24 mouse cellular contexts compared by ENCODE assay signal in genomic region chr10:109875312-109875830, GRCm38 (mm10).
"Had no signal": no experiment of that assay in that cellular context is flagged by ENCODE, and none has a peak within 500 bp of the region (broad histone marks: within the 10 kb centered on the region; RNA-seq: fewer than 3 reads in every experiment).

No protein-coding gene starts in this region.

- H3K9ac ChIP-seq: forebrain, embryonic 15.5 days; forebrain, postnatal 0 days; heart, embryonic 13.5 days; heart, embryonic 15.5 days; hindbrain, embryonic 13.5 days; hindbrain, embryonic 15.5 days; limb, embryonic 13.5 days; limb, embryonic 15.5 days had no signal

- H3K9me3 ChIP-seq: forebrain, embryonic 15.5 days; heart, embryonic 13.5 days; heart, embryonic 15.5 days; hindbrain, embryonic 13.5 days; hindbrain, embryonic 15.5 days; limb, embryonic 13.5 days; limb, embryonic 15.5 days had no signal

- ATAC-seq: forebrain, embryonic 15.5 days; forebrain, postnatal 0 days; hindbrain, postnatal 0 days; intestine, embryonic 16.5 days had no signal

- H3K36me3 ChIP-seq: forebrain, embryonic 15.5 days; heart, embryonic 13.5 days; heart, embryonic 15.5 days; hindbrain, embryonic 13.5 days; hindbrain, embryonic 15.5 days; limb, embryonic 13.5 days; limb, embryonic 15.5 days had no signal

- H3K4me1 ChIP-seq: forebrain, embryonic 15.5 days; heart, embryonic 13.5 days; heart, embryonic 15.5 days; hindbrain, embryonic 15.5 days; limb, embryonic 13.5 days; limb, embryonic 15.5 days had no signal

- H3K27ac ChIP-seq: forebrain, embryonic 15.5 days; heart, adult 2 months; heart, embryonic 13.5 days; heart, embryonic 15.5 days; hindbrain, embryonic 13.5 days; hindbrain, embryonic 15.5 days; hindbrain, postnatal 0 days; limb, embryonic 13.5 days; limb, embryonic 15.5 days had no signal

- H3K4me3 ChIP-seq: forebrain, embryonic 15.5 days; heart, adult 2 months; heart, embryonic 13.5 days; heart, embryonic 15.5 days; hindbrain, embryonic 13.5 days; hindbrain, embryonic 15.5 days; limb, embryonic 13.5 days; limb, embryonic 15.5 days had no signal

- H3K4me2 ChIP-seq: forebrain, embryonic 15.5 days; heart, embryonic 11.5 days; heart, embryonic 13.5 days; heart, embryonic 15.5 days; hindbrain, embryonic 13.5 days; hindbrain, embryonic 15.5 days; limb, embryonic 13.5 days; limb, embryonic 15.5 days had no signal

- DNase-seq: forebrain, postnatal 0 days; gastrocnemius, postnatal 14 days; gastrocnemius, postnatal 36 days; heart, adult 11 months; heart, adult 2 months; heart, postnatal 14 days; heart, postnatal 36 days; kidney, adult 11 months; kidney, adult 2 months; kidney, adult 9 months; kidney, postnatal 10 days; layer of hippocampus, adult 9-11 months; layer of hippocampus, postnatal 36 days; left cerebral cortex, postnatal 4 days had no signal

- H3K27me3 ChIP-seq: forebrain, embryonic 15.5 days; heart, embryonic 13.5 days; heart, embryonic 15.5 days; hindbrain, embryonic 13.5 days; hindbrain, embryonic 15.5 days; limb, embryonic 13.5 days; limb, embryonic 15.5 days had no signal
